Mouse (Mus musculus) megakaryocyte-erythroid progenitor cell, adult 5-6 weeks (primary cell): Measurements from ENCODE around the gene Upp2. TPM values are rescaled to one million over a fixed set of nuclear protein-coding genes. Genes with fewer than 3 reads are reported as not detected.

Experiments
- ATAC-seq: replicated peaks from 2 replicates; pipeline ENCODE4 v1.8.0; 2016; ENCODE audit warnings: mild to moderate bottlenecking, inconsistent platforms; ENCODE audit not compliant: severe bottlenecking, poor library complexity, low FRiP score, low TSS enrichment
- total RNA-seq, 2 experiments: library from RNA; stranded (forward) in 1 of 2; stranded (reverse) in 1 of 2; fragments of 200-1000, 215-1000 nt in 1 of 2; fragments of >200 nt in 1 of 2; fragmentation: Nextera tagmentation in 1 of 2; gene quantifications; 2 replicates each; pipeline ENCODE4 v1.2.3; 2014 to 2017

Upp2 gene
- total RNA-seq, 2 experiments from 2014 or later = not detected

GRCm38 (mm10) chr2:58663404-58664120, 96.5 kb downstream of the Upp2 start:
- ATAC-seq = no peak

DNA sequence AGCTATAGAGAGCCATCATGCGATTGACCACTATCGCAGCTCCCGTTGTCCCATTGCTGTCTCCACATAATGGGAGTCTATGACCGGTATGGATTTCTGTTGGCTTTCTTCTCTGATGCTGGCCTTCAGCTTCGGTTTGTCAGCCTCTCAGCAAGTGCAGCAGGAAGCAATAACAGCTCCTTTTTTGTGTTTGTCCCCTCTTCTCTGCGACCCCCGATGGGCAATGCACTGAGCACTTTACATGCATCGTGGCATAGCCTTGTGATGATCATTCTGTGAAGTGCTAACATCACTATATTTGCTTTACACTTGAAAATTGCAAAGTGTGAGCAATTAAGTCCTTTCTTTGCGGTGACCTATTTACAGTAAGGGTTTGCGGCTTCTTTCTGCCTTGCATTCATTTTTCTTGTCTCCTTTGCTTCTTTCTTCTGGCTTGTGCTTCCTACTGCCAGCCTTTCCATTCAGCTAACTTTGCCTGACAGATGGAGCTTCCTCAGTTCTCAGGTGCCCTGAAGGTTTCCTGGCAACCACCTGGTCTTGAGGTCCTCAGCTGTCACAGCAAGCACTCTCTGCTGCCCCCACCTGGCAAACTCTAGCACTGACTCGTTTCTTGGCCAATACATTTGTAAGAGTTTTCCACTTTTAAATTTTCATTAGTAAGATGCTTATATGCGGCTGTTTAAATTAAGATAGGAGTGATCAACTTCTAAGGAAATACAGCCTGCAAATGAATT, 98.2 kb downstream of the Upp2 start:
- peak; percentile 65; the same call in 1 of the 2 replicates for ATAC-seq

DNA sequence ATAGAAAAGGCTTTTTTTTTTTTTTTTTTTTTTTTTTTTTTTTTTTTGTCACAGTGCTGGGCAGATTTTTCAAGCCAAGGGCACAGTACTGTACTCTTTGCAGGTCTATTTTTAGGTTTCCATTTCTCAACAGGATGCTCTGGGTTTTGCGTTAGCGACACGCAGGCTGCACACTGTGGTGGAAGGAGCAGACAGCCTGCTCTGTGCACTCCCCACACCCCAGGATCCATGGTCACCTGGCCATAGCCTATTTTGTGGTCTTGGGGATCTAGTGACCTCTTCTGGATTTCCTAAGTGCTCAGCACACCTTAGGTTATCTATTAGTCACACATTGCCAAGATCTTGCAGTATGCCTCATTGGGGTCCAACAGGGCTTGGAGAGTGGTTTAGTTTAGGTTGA, 100.2 kb downstream of the Upp2 start:
- no peak for ATAC-seq

GRCm38 (mm10) chr2:58667991-58668390, 100.9 kb downstream of the Upp2 start:
- 0 out of 2 replicates have a peak, but pooled peaks have one; percentile 34 for ATAC-seq

DNA sequence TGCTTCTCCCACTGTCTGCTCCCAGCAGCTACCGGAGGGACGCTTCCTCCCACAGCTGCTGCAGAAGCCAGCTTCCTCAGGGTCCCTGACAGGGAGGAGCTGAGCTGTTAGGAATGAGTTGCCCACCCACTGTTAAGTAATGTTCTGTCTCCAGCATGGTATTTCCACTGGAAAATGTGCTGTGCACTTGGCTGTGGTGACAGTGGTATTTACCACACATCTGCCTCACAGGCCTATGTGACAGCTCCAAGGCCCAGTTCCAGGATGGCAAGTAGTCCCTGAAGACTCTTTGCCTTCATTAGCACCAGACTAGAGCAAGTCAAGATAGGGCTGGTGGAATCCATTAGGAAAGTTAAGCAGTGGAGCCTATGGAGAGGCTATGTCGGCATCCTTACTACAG, 102.0 kb downstream of the Upp2 start:
- no peak for ATAC-seq

- no peak for ATAC-seq
Measured at GRCm38 (mm10) chr2:58672520-58672919, 105.4 kb downstream of the Upp2 start.

- ATAC-seq = no peak
Measured at GRCm38 (mm10) chr2:58679968-58680367, 112.9 kb downstream of the Upp2 start.

- no peak for ATAC-seq
Measured at GRCm38 (mm10) chr2:58680794-58681193, 113.7 kb downstream of the Upp2 start.

DNA sequence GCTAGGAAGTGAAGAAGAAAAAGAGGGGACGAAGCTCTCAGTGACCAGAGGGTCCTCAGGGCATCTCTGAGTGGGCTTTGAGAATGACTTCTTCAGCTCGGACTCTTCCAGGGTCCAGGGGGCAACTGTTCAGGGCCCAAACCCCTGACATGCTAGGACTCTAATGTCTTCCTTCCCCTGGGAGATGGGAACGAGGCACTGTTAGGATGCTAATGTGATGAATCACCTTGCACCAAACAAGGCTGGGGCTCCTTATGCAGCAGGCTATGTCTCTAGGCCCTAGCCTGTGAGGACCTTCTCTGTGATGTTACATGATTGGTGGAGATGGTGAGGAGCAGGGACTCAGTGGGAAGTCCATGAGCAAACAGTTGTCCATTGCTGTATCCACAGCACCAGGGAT, 114.3 kb downstream of the Upp2 start:
- ATAC-seq = no peak

- ATAC-seq = no peak
Measured at GRCm38 (mm10) chr2:58697501-58697900, 130.4 kb downstream of the Upp2 start.

- ATAC-seq = 0 out of 2 replicates have a peak, but pooled peaks have one; percentile 41
Measured at GRCm38 (mm10) chr2:58699931-58700330, 132.8 kb downstream of the Upp2 start.

- ATAC-seq = no peak
Measured at GRCm38 (mm10) chr2:58700354-58700753, 133.3 kb downstream of the Upp2 start.

DNA sequence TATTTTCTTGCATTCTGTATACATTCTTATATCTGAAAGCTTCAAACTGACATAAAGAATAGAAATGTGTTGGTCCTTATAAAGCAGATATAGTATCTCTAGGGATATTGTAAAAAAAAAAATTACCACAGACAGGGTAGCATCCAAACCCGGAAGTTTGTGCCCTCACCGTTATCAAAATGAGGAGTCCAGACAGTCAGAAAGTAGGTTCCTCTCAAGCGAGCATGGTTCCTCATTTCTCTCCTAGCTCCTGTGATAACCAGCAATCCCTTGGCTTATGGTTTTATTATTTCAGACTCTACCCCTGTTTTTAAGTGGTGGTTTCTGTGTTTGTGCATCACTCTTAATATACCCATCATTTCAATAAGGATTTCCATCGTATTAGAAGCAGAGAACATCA, 134.5 kb downstream of the Upp2 start:
- ATAC-seq = no peak

- no peak for ATAC-seq
Measured at GRCm38 (mm10) chr2:58703226-58703625, 136.1 kb downstream of the Upp2 start.

DNA sequence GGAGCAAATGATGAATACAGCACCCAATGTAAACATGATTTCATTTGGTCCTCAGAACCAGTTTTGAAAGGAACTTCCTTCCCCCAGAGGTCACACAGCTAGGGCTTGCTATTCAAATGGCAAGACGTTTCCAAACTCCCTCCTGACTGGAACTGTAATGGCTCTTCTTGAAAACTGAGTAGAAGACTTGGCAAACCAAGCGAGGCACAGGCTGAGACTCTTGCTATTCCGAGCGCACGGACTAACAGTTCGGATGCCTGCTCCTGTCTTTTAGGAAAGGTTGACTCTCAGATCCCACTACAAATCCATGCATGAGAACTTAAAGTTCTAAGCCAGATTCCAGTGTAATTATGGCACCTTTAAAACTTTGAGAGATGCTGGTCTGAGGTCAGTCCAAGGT, 136.5 kb downstream of the Upp2 start:
- ATAC-seq = no peak

GRCm38 (mm10) chr2:58704576-58704975, 137.5 kb downstream of the Upp2 start:
- no peak for ATAC-seq

DNA sequence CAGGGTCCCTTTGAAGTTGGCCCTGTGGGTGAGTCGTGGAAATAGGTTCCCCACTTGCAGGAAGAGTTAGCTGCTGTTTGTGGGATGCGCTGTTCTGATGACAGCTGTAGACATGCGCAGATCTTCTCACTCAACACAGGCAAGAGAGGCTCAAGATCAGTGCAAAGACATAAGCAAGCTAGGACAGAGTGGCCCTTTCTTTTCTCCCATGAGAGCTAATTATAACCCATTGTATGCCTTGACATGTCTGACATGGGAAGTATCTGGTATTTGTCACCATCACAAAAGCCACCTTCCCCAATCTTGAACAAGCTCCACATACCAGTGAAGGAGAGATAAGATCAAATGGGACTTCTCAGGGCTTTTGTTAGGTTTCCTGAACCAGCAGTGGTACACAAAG, 140.6 kb downstream of the Upp2 start:
- ATAC-seq = no peak

DNA sequence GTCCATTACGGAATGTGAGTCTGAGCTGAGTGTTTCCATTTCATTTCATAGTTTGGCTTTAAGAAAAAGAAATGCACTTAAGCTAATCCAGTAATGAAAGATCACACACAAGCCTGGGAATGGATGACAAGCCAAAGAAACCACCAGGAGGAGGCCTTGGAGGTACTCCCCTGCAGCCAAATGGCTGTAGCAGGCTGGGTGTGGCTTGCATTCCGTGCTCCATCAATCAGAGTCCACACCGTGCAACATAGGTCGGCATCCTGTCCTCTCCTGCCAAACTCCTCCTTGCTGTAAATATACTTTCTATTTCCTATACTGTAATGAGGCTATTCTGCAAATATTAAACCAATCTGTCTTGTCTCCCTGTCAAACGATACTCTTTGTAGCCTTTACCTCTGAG, 143.1 kb downstream of the Upp2 start:
- ATAC-seq = no peak

DNA sequence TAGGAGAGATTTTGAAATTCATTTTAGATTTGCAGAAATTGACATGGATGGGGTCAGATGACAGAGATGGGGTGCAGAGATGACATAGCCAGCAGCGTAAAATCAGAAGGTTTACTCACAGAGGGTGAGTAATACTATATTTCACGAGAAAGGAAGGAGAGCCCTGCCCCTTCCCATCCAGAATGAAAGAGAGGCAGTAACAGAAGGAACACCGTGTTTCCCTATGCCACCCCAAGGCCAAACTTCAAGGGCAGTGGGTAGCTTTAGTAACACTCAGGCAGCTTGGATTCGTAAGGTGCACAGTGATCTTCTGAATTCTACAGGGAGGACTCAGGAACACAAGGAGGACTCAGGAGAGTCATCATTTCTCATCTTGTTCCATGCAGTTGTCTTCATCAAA, 144.0 kb downstream of the Upp2 start:
- no peak for ATAC-seq

GRCm38 (mm10) chr2:58711491-58711890, 144.4 kb downstream of the Upp2 start:
- no peak for ATAC-seq

DNA sequence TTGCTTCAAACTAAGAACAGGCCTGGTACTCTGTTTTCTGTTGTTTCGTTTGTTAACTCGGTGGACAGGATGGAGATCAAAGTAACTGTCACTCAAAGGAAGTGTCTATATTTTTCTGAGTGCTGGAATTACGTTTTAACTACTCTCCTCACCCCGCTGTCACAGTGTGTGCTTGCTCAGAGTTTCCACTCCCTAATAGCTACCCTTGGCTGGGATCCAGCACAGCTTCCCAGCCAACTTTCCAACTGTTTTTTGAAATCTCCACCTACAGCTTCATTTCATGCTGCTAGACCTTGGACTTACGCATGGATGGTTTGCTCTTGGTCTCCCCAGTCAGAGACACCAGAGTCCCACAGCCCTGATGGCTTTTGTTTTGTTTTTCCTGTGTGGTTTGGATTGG, 144.8 kb downstream of the Upp2 start:
- ATAC-seq = no peak
